Mouse (Mus musculus): ENCODE results near the gene Slc35a5. TPM values are rescaled to one million over a fixed set of nuclear protein-coding genes. Genes with fewer than 3 reads are reported as not detected.
A peak's percentile ranks its signal among the peaks of the same experiment; 100 is the strongest.

Gene Slc35a5
- total RNA-seq, 2 experiments from 2014 or later = 48.0 to 48.8 TPM

GRCm38 (mm10) chr16:45118760-45119159, 39.7 kb downstream of the Slc35a5 start:
- DNase-seq (ENCODE audit: low spot score in 2 of 2) = no peak

GRCm38 (mm10) chr16:45117200-45117599, 41.3 kb downstream of the Slc35a5 start:
- DNase-seq (ENCODE audit: low spot score in 2 of 2) = no peak

- DNase-seq (ENCODE audit: low spot score in 2 of 2) = peak; percentile 27 to 44
These were observed 48.0 kb downstream of the Slc35a5 start for GRCm38 (mm10) chr16:45110498-45110897.

- no peak for DNase-seq (ENCODE audit: low spot score in 2 of 2)
These were observed 50.2 kb downstream of the Slc35a5 start for GRCm38 (mm10) chr16:45108203-45108878.

GRCm38 (mm10) chr16:45104993-45105392, 53.5 kb downstream of the Slc35a5 start:
- DNase-seq (ENCODE audit: low spot score in 2 of 2) = no peak

GRCm38 (mm10) chr16:45100892-45101291, 57.6 kb downstream of the Slc35a5 start:
- no peak for DNase-seq (ENCODE audit: low spot score in 2 of 2)

- DNase-seq (ENCODE audit: low spot score in 2 of 2) = no peak
These were observed 59.7 kb downstream of the Slc35a5 start for GRCm38 (mm10) chr16:45098886-45099210.

- DNase-seq (ENCODE audit: low spot score in 2 of 2) = no peak
These were observed 60.2 kb downstream of the Slc35a5 start for GRCm38 (mm10) chr16:45098186-45098885.

GRCm38 (mm10) chr16:45097467-45097866, 61.0 kb downstream of the Slc35a5 start:
- no peak for DNase-seq (ENCODE audit: low spot score in 2 of 2)

GRCm38 (mm10) chr16:45095561-45096482, 62.7 kb downstream of the Slc35a5 start:
- DNase-seq (ENCODE audit: low spot score in 2 of 2) = no peak

- DNase-seq (ENCODE audit: low spot score in 2 of 2) = no peak
These were observed 63.5 kb downstream of the Slc35a5 start for GRCm38 (mm10) chr16:45095030-45095429.

- DNase-seq (ENCODE audit: low spot score in 2 of 2) = no peak
These were observed 64.3 kb downstream of the Slc35a5 start for GRCm38 (mm10) chr16:45094136-45094756.

- no peak for DNase-seq (ENCODE audit: low spot score in 2 of 2)
These were observed 65.3 kb downstream of the Slc35a5 start, which contains the start of gene Ccdc80 for GRCm38 (mm10) chr16:45093137-45093731. Ccdc80 (plus strand) TSS chr16:45093402.

GRCm38 (mm10) chr16:45090005-45090404, 68.5 kb downstream of the Slc35a5 start:
- DNase-seq (ENCODE audit: low spot score in 2 of 2) = peak; percentile 76 to 80

Other genes starting within 250 kb of the Slc35a5 start
- not detected for gene Cd200r3, start 215.0 kb downstream of the Slc35a5 start, total RNA-seq (2021)
- gene Ccdc80, start 65.3 kb downstream of the Slc35a5 start, total RNA-seq (2021) = 1 to 10 TPM; 5.2 to 5.8 TPM
- 10 to 100 TPM; 44.5 to 45.4 TPM for gene Atg3, start 79 bp upstream of the Slc35a5 start, total RNA-seq (2021)
- under 1 TPM; 0.49 to 0.51 TPM for gene Btla, start 65.6 kb upstream of the Slc35a5 start, total RNA-seq (2021)